Mouse (Mus musculus) lung, postnatal 36 days (tissue): ENCODE measurements at regions not wholly inside any gene's neighbourhood (a gene's known extent, or its start where the extent isn't known, plus 50 kb on each side); places are given as distances from the start of the nearest gene placed in this dataset.

Source experiments
- DNase-seq: peaks from one replicate; pipeline ENCODE4 v3.0.0; 2022; ENCODE audit warnings: mixed read lengths

DNA sequence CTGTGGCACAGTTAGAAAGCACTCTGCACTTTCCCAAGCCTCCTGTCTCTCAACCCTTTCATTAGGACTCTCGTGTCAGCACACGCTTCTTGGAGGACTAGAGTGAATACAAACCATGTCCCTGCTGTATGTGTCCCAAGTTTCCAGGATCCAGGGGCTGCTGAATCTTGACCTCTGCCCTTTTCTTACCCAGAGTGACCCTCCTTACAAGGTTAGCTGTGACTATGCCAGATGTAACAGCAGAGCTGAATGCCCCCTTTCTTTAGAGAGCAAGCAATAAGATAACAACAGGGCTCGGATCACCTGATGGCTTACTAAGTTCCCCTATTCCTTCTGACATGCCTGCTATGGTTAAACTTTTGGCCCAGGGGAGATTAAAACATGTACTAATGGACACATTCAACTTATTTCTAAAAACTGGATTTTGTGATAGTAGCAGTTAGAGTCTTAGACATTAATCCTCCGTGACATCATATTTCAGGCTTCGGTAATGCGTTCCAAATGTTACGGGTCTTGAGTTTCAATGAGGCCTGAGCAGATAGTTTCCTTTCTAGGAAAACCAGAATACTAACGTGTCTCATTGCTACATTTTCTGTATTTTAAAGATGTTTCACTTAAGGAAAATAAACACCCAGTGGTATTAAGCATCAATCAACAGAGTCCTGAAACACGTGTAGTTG, 607.0 kb downstream of the Dhx35 start:
- DNase-seq: no peak

DNA sequence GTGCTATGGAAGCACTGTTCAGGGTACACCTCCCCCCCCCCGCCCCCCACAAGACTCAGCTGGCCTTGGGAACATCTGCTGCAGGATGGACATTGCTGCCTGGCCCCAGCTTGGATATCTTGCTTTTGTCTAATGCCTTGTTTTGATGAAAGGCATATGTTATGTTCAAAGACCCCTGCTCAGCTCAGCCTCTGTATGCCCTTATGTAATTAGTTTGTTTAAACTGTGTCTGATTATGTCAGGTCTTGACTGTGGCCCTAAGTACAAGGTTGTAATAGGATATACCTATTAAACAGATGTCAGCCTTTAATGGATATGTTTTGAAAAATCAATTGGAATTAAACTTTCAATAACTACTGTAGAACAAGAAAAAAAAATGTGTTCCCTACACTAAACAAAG, 610.3 kb downstream of the Dhx35 start:
- no peak for DNase-seq

DNA sequence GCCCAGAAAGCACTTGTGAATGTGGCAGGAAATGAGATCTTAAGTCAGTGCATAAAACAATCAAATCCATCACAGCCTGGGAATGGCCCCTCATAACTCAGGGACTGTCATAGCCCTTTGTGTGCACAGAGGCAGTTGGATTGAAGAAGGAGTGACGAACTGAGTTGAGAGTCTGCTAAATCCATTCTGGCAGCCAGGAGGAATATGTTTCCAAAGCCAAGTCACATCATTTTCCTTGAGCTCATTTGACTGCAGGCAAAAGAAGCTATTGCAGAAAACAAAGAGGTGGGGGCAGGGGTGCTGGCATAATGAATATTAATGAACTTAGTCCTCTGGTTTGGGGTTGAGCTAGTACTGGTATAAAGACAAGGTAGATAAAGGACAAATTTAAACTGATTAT, 620.0 kb downstream of the Dhx35 start:
- DNase-seq: no peak

DNA sequence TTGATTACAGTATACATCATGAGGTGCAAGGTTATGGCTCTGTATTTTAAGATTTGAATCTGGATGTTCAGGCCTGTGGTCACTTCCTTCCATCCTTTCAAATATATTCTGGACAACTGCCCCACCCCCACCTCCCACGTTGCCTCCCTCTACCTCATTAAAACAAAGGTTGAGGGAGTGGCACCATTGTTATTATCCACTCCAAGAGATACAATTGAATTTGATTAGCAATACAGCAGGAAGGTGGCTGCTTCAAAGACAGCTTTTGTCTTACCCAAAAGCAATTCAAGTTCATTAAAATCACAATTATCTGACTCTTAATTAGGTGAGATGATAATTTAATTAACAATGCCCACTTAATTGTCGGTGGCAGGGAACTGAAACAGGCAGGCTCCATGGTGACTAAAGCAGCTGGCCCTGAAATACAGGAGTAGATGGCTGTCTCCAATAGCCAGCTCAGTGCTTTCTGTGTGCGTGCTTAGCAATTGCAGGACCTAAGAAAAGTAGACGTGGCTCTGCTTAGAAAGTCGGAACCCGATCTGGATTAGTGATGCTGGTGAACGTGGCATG, 623.8 kb downstream of the Dhx35 start:
- no peak for DNase-seq

DNA sequence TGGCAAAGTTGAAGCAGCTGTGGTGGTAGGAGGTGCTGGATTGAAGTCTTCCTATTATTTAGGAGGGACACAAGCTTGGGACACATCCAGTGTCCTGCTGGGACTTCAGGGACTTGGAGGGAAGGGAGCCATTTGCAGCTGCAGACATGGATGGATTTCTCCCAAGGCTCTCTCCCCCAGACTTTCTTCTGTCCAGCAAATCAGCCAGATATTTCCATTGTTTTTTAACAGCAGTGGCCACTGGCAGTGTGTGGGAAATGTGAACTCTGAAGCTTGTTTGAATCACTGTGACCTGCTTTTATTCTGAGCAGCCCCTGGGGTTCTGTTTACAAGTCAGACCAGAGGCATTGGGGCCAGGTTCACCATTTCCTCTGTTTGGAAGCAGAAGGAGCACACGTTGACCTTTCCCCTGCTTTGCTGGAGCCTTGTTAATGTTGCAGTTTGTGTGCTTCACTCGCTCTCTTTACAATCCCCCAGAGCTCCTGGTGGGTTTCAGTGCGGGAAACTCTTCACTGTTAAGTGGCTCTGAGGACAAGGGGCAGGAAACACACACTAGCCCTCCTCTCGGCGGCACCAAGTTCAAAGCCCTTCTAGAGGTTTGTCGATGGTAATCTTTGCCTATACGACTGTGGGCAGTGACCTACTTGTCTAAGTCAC, 627.8 kb downstream of the Dhx35 start:
- no peak for DNase-seq

DNA sequence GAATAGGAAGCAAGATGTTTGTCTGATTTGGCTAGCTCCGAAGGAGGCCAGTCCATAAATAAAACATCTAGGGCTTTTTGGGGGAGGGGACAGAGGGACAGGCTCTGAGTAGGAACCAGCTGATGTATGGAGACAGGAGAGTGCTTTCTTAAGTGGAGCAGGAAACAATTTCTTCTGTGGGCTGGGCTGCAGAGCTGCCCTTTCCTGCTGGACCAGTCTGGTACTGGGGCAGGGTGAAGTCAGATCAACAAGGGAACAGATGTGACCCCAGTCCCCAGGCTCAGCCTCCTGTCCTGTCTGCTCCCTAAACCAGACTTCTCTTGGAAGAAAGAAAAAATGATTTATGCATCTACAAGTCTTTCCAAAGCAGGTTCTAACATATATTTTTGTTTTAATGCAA, 633.6 kb downstream of the Dhx35 start:
- no peak for DNase-seq

DNA sequence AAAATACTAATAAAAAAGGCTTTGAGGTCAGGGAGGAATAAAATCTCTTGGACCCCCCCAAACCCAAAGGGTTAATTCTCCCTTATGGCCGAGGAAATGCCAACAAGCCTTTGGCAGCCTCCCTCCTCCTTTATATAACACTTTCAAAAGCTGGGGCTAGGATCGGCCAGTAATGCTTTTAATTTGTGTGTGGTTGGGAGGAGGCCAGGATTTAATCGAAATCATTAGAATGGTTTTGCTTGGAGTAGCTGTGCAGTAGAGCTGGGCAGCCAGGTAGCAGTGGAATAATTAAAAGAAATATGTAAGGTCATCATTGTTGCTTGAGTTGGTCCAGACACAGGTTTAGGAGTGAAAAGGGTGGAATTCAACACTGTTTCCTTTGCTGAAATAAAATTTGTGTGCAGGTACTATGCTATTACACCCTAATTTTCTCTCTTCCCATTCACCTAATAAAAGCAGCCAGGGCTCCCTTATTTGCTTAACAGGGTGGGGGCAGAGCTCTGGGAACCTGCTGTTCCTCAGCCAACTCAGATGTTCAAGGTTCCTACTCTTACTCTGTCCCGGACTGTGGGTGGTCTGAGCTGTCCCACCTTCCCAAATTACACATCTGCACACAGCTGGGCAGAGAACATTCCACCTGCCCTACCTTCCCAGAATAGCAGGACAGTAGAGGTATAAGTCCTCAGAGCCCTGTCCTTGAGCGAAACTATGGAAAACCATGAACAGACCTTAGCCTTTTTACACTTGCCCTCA, 636.1 kb downstream of the Dhx35 start:
- DNase-seq: no peak

DNA sequence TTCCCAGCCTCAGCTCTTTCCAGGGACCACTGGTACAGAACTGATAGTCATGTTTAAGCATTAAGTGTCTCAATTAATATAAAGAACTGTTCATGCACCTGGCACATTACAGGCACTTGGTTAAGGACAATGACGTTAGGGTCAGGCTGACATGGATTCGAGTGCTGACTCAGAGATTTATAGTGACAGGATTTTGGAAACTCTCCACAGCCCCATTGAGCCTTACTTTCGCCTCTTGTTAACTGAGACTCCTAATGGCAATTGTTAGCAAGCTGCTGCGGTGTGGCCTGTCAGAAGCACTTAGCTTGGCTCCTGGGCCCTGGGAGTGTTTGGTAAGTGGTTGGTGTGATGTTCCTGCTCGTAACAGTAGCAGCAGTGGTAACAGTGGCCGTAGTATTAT, 644.4 kb downstream of the Dhx35 start:
- no peak for DNase-seq

DNA sequence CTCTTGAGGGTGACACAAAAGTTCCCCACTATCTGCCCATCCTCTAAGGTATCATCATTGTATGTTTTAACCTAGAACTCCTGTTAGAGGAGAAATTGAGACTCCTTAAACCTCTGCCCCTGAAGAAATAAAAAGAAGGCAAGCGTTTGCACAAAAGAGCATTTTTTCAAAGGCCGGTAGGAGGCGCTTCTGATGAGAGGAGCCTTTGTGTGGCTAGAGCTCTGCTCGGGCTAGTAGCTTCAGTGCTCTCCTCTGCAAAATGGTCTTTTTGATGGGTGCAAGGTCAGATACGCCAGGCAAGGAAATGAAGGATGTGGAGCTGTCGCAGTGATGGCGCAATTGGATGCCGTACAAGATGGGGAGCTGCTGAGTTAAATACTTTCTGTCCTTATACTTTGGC, 649.0 kb downstream of the Dhx35 start:
- no peak for DNase-seq

DNA sequence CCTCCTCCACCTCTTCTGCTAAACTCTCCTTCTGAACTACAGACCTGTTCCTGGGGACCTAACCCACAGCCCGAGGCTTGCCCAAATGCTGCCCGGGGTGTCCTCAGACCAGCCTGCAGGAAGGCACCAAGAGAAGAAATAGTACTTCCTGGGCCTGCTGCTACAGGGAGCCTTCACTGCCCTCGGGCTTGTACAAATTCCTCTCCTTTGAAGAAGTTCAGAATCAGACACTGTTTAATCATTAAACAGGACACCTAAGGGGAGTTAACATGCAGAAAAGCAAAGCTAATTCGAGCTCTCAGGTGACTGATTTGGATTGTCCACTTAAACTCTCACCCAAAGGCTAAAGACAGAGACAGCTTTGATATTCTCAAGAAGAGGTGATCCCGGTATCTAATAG, 651.8 kb downstream of the Dhx35 start:
- no peak for DNase-seq

DNA sequence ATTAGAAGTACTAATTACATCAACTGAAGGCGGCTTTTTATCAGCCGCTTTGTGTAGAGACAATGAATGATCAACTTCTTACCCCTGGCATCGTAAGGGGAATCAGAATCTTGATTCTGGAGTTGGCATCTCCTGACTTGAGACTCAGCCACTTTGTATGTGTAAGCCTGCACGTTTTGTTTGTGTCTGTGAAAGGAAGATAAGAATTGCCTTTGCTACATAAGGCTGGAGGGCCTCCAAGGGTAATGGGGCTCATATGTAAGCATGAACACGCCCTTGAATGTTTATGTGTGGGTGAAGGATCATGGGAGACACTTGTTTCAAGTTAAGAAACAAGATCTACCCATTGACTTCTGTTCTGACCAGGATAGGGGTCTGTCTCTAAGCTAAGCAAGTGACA, 652.3 kb downstream of the Dhx35 start:
- peak; percentile 82 for DNase-seq

DNA sequence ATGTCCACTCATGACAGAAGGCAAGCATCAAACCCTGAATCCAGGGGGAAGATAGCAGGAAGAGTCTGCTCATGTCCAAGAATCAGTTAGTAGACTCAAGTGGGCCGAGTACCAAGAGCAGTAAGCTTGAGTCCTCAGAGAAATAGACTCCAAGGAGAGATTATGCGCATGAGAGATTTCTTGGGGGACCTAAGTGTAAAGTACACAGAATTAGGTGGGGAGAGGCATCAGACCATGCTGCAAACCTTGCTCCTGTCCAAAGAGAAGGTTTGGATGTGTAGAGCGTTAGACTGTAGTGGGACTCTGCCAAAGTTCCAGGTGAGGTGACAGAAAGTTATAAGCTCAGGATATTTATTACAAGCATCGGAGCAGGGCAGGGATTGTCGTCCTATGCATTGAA, 654.4 kb downstream of the Dhx35 start:
- no peak for DNase-seq

DNA sequence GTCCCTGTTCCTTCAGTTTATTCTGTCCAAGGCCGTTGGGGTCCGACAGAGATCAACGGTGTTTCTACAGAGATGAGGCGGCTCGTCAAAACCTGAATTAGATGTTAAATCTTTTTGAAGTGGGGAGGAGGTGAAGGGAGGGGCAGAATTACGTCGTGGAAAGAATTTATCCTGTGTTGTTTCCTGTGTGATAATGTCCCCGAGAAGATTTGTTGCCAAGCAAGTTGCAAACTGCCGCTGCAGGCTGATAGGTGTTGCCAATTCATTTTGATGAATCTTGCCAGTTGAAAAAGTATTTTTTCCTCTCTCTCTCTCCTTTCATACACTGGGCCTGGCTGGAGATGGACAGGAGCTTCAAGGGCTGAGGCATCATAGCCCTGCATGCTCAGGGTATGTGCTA, 656.8 kb downstream of the Dhx35 start:
- peak; percentile 9 for DNase-seq

DNA sequence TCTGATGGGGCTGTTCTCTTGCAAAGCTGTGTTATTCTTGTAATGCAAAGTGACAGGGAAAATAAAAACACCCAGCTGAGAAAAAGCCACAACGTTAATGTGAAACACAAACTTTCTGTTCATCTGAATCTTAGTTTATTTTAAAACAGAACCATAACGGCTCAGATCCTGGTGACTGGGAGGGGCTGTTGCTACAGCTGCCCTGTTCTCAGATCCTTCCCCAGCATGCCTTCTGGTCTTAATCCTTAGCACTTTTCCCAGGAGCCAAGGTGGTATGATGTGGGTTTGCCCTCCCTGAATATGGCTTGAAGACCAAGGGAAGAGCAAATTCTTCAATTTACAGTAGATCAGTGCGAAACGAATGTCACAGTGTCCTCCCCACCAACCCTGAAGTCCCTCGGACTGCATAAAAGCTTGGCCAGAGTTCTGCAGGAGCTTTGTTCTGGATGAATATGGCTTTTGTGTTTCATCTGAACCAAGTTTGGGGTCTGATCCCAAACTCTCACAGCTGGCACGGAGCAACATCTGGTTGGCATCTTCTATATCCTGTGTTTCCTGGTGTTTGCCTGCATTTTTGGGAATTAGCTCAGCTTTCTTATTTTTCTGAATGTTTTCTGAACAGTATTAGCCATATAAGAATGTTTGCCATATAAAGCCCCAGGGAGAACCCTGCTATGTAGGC, 686.9 kb downstream of the Dhx35 start:
- DNase-seq: no peak

DNA sequence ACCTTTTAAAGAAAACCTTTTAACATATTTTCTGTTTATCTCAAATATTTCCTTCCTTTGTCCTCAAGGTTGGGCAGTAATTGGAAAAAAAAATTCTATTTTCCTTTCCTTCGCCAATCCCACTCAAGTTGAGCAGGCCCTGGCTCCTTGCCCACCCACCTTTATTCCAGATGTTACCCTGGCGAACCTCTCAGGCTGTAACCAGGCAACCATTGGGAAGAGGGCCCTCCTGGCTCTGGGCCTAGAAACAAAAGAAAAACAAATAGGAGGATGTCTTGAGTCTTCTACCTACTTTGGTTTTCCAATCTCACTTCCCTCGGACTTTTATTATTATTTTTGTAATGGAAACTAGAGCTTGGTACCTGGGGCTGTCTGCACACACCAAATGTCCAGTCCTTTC, 696.5 kb downstream of the Dhx35 start:
- DNase-seq: peak; percentile 2

DNA sequence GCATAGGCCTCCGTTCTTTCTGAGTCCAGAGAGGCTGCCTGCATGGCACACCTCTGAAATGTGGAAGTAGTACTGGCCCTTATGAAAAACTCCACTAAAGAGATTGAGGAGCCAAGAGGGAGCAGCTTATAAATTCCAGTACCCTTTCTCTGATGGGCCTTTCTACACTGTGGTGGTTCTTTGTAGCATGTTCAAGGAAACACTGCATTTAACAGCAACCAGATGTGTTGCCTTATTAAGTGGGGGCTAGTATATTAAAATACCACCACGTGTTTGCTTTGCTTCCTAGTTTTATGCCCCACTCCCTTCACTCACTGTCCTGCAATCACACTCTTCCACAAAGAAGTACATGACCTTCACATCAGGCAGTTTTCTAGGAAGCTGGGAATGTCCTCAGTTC, 704.1 kb downstream of the Dhx35 start:
- no peak for DNase-seq

DNA sequence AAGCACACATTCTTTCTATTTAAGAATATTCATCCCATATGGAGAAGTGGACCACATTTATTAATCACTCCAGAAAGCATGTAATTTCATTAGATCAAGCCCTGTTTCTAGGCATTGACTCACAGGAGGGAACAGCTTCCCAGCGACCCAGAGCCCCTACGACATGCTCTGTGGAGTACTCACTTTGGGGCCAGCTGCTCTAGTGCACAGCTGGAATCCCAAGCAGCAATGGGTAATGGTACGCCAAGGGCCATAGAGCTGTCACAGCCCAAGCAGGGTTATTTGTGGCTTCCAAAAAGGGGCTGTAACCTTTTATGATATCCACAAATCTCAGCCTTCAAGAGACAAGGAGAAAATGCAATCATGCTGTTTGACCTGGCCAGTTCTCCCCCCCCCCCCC, 706.4 kb downstream of the Dhx35 start:
- no peak for DNase-seq

DNA sequence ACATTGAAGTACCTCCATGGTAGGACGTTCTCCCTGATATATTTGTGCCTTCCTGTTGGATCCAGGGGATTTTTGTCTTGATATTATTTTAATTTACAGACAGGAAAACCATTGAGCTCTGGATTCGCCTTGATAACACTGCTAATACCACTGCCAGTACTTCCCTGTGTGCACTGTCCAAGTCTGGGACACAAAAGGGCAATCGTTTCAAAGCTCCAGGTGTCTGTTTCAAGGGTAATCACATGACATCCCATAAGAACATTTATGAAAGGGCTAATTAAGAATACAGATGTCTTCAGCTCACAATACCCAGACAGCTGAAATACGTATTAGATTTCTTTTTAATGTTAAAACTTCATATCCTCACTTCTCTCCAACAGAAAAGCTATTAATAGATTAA, 724.5 kb downstream of the Dhx35 start:
- DNase-seq: no peak

DNA sequence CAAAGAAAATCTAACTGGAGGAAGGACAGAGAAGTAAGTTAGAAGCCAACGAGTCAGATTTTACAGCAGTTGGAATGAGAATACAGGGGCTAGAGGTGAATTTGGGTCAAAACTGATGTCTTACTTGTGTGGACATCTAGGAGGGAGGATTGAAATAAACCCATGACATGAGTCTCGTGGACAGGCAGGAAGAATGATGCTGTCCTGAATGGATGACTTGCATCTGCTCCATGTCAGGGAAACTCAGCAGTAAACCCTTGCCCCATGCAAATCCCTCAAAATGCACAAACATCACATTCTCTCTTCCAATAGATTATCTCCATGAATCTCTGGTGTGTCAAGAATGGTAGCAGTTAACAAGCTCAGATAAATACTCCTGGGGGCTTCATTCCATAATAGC, 729.1 kb downstream of the Dhx35 start:
- no peak for DNase-seq

DNA sequence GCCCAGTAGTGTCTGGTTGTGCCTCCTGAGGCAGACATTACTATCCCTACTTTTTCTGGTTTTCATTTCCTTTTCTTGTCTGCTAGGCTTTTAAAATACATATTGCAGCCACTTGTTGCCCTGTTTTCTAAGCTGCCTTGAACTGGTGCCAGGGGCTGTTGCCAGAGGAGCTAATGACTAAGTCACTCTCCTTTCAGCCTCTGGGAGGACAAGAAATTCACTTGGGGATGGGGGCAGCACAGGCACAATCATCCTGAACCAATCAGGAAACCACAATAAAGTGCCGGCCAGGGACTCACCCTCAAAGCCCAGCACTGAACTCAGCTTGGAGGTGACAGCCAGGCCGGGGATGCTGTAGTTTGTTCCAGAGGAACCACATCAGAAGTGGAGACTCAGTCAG, 740.3 kb downstream of the Dhx35 start:
- peak; percentile 34 for DNase-seq

DNA sequence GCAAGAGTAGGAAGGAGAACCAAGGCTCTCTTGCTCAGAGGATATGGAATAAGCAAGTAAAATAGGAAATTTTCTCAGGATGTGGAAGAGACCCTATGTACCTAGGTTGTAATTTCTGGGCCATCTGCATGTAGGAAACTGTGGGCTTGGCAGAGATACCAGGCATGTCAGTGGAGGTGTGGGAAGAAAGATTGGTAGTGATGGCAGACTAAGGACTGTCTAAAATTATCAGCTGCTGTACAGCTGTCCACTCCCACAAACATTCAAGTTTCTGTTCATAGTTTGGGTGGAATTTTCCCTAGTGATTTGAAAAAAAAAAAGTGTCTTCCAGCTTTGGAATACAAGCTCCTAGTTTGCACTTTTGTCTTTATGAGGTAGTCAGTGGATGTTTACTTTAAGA, 744.7 kb downstream of the Dhx35 start:
- DNase-seq: no peak

DNA sequence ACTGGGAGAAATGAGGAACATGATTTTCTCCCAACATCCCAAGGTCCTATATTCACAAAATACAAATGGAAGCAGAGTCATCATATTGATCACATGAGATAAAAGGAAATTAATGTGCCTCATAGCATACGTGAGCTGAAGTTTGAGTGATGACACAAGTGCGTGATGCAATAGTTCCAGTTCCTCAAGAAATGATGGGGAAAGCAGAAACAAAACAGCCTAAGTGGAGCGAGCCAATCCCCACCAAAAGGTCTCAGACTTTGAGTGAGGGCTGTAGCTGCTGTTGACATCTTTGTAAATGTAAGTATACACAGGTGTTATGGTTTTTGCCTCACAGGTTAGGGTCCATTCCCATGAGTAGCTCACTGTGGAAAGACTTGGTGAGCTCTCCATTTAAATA, 763.0 kb downstream of the Dhx35 start:
- DNase-seq: no peak

DNA sequence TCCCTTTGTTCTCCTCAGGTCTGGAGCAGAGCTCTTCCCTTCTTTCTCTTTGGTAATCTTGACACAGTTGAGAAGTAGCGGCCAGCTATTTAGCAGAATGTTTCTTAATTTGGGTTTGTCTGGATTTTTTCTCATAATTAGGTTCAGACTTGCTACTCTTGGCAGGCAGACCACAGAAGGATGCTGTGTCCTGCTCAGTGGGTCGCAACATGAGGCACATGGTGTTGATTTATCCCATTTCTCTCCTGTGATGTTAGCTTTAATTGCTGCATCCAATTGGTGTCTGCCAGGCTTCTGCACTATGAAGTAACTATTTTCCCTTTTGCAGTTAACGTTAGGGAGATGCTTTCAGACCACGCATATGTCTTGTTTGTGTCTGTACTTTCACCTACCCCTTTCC, 768.7 kb downstream of the Gm826 start:
- no peak for DNase-seq
